Mouse (Mus musculus) 416B (cell line): ENCODE results near the gene Tekt2.

ENCODE experiments used
- DNase-seq: peaks from one replicate; pipeline ENCODE4 v3.0.0; 2011; ENCODE audit warnings: low read depth

The Tekt2 gene

GRCm38 (mm10) chr4:126306827-126307226 lies 18.7 kb downstream of the Tekt2 start:
- DNase-seq = no peak

- DNase-seq = no peak
Measured at GRCm38 (mm10) chr4:126306058-126306457, 19.4 kb downstream of the Tekt2 start.

GRCm38 (mm10) chr4:126305428-126305827 lies 20.1 kb downstream of the Tekt2 start:
- DNase-seq = no peak

GRCm38 (mm10) chr4:126303877-126304276 lies 21.6 kb downstream of the Tekt2 start:
- peak; percentile 33 for DNase-seq

GRCm38 (mm10) chr4:126301584-126302309 lies 23.7 kb downstream of the Tekt2 start:
- DNase-seq = no peak

GRCm38 (mm10) chr4:126300916-126301583 lies 24.4 kb downstream of the Tekt2 start:
- no peak for DNase-seq

GRCm38 (mm10) chr4:126296617-126297101 lies 28.8 kb downstream of the Tekt2 start:
- no peak for DNase-seq

GRCm38 (mm10) chr4:126295937-126296336 lies 29.6 kb downstream of the Tekt2 start:
- DNase-seq = no peak

GRCm38 (mm10) chr4:126295152-126295551 lies 30.3 kb downstream of the Tekt2 start:
- no peak for DNase-seq

GRCm38 (mm10) chr4:126291196-126291595 lies 34.3 kb downstream of the Tekt2 start:
- DNase-seq = no peak

- DNase-seq = no peak
Measured at GRCm38 (mm10) chr4:126290314-126290713, 35.2 kb downstream of the Tekt2 start.

GRCm38 (mm10) chr4:126288085-126288666 lies 37.3 kb downstream of the Tekt2 start:
- DNase-seq = no peak

GRCm38 (mm10) chr4:126287302-126287995 lies 38.0 kb downstream of the Tekt2 start:
- DNase-seq = no peak

- DNase-seq = no peak
Measured at GRCm38 (mm10) chr4:126286492-126286891, 39.0 kb downstream of the Tekt2 start, which contains the start of gene Col8a2. Col8a2 (plus strand) TSS chr4:126286793.

GRCm38 (mm10) chr4:126283582-126283981 lies 41.9 kb downstream of the Tekt2 start:
- DNase-seq = no peak

GRCm38 (mm10) chr4:126281706-126282105 lies 43.8 kb downstream of the Tekt2 start:
- no peak for DNase-seq

- no peak for DNase-seq
Measured at GRCm38 (mm10) chr4:126278961-126279360, 46.5 kb downstream of the Tekt2 start.

GRCm38 (mm10) chr4:126278565-126278915 lies 46.9 kb downstream of the Tekt2 start:
- no peak for DNase-seq

GRCm38 (mm10) chr4:126277906-126278564 lies 47.5 kb downstream of the Tekt2 start:
- DNase-seq = peak; percentile 65

GRCm38 (mm10) chr4:126275681-126276131 lies 49.8 kb downstream of the Tekt2 start:
- no peak for DNase-seq

GRCm38 (mm10) chr4:126275081-126275480 lies 50.4 kb downstream of the Tekt2 start:
- no peak for DNase-seq

- no peak for DNase-seq
Measured at GRCm38 (mm10) chr4:126273753-126274152, 51.7 kb downstream of the Tekt2 start.
